Mouse (Mus musculus): Measurements from ENCODE around the gene Mbnl2. TPM values are rescaled to one million over a fixed set of nuclear protein-coding genes. Genes with fewer than 3 reads are reported as not detected.

The Mbnl2 gene
- polyA plus RNA-seq, 1 experiment from 2014 or later: 129 TPM

- H3K9ac ChIP-seq (ENCODE audit: low read length): 0 out of 2 replicates have a peak overlapping the region, but pooled peaks have one; percentile 43
- peaks cover 22% of the 10 kb centered on the region for H3K36me3 ChIP-seq (ENCODE audit: control insufficient read depth, insufficient read depth, low read length)
- H3K27me3 ChIP-seq (ENCODE audit: control insufficient read depth, insufficient read depth, low read length): no peaks in the 10 kb centered on the region
- 22% methylated on average over 6 of the region's 6 CpGs for WGBS
- H3K27ac ChIP-seq (replicated peaks in 1 of 2; ENCODE audit: control insufficient read depth in 1 of 2, insufficient read depth in 1 of 2, low read depth in 2 of 2, low read length in 2 of 2): peak overlapping the region; percentile 57 to 77
- H3K4me1 ChIP-seq (ENCODE audit: control insufficient read depth in 2 of 2, insufficient read depth in 2 of 2, low read length in 2 of 2): peaks cover 51 to 87% of the 10 kb centered on the region in 2 experiments
- no peaks in the 10 kb centered on the region for H3K9me3 ChIP-seq (ENCODE audit: control insufficient read depth, low read length)
- no peak overlapping the region for H3K4me3 ChIP-seq (ENCODE audit: control insufficient read depth in 1 of 2, insufficient read depth in 1 of 2, low read depth in 1 of 2, low read length in 2 of 2)
- peak overlapping the region; percentile 28; the same call in 1 of the 2 replicates for H3K4me2 ChIP-seq (ENCODE audit: low read length)
- ATAC-seq (ENCODE audit: insufficient number of reproducible peaks, insufficient read depth, low FRiP score, low read depth): no peak
Observed at GRCm38 (mm10) chr14:120292617-120293195, 17.2 kb downstream of the Mbnl2 start.

GRCm38 (mm10) chr14:120294480-120294879, 19.0 kb downstream of the Mbnl2 start:
- Histone ChIP-seq H3K4me2 (ENCODE audit: low read length) (no peak overlapping the region), H3K4me1 (ENCODE audit: control insufficient read depth in 2 of 2, insufficient read depth in 2 of 2, low read length in 2 of 2) (peaks cover 44 to 89% of the 10 kb centered on the region in 2 experiments), H3K4me3 (ENCODE audit: control insufficient read depth in 1 of 2, insufficient read depth in 1 of 2, low read depth in 1 of 2, low read length in 2 of 2) (no peak overlapping the region)

DNA sequence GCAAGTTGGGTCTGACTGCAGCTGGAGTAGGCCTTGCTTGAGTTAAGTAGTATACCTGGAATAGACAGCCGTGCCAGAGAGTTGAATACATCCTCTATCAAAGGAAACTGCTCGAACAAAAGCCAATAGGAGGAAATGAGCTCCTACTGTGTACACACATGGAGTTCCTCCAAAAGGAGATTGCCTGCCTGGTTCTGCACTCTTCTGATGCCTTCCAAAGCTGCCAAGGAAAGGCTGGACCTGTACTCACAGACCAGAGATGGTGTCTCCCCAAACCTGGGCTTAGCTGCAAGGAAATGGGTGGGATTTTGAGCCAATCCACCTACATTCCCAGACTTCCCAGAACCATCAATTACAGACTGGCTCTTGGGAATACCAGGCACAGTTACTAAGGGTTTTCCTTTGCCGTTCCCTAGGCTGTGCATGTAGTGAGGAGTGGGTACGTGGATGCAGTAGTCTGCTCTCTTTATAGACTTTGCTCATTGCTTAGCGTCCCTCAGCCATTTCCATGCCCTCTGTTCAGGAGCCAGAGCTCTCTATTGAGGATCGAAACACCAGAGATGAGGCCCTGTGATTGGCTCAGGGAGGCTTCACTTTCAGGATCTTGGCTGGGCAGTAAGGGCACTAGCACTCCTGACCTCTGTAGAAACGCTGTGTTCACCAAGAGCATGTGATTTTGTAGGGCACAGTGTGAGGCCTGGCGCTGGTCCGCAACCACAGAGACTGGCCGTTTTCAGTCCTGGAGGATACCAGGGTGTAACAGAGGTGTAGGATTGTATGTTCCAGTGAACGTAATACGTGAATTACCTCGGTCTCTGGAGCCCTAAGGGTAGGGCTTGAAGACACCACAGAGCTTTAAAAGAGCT, 20.1 kb downstream of the Mbnl2 start:
- Histone ChIP-seq H3K9me3 (ENCODE audit: control insufficient read depth, low read length) (no peaks in the 10 kb centered on the region), H3K4me2 (ENCODE audit: low read length) (peak overlapping the region; percentile 44), H3K9ac (ENCODE audit: low read length) (peak overlapping the region; percentile 50; the same call in 1 of the 2 replicates), H3K27me3 (ENCODE audit: control insufficient read depth, insufficient read depth, low read length) (no peaks in the 10 kb centered on the region), H3K4me1 (ENCODE audit: control insufficient read depth in 2 of 2, insufficient read depth in 2 of 2, low read length in 2 of 2) (peaks cover 41 to 92% of the 10 kb centered on the region in 2 experiments), H3K4me3 (ENCODE audit: control insufficient read depth in 1 of 2, insufficient read depth in 1 of 2, low read depth in 1 of 2, low read length in 2 of 2) (no peak overlapping the region), H3K27ac (replicated peaks in 1 of 2; ENCODE audit: control insufficient read depth in 1 of 2, insufficient read depth in 1 of 2, low read depth in 2 of 2, low read length in 2 of 2) (peak overlapping the region; percentile 85 to 91), H3K36me3 (ENCODE audit: control insufficient read depth, insufficient read depth, low read length) (peaks cover 15% of the 10 kb centered on the region)
- no peak for ATAC-seq (ENCODE audit: insufficient number of reproducible peaks, insufficient read depth, low FRiP score, low read depth)
- 70% methylated on average over 13 of the region's 13 CpGs for WGBS

More at GRCm38 (mm10) chr14:120294480-120294879, 19.0 kb downstream of the Mbnl2 start:
- no peaks in the 10 kb centered on the region for H3K9me3 ChIP-seq (ENCODE audit: control insufficient read depth, low read length)
- no peaks in the 10 kb centered on the region for H3K27me3 ChIP-seq (ENCODE audit: control insufficient read depth, insufficient read depth, low read length)
- 74% methylated on average over 6 of the region's 6 CpGs for WGBS
- no peak for ATAC-seq (ENCODE audit: insufficient number of reproducible peaks, insufficient read depth, low FRiP score, low read depth)
- H3K27ac ChIP-seq (replicated peaks in 1 of 2; ENCODE audit: control insufficient read depth in 1 of 2, insufficient read depth in 1 of 2, low read depth in 2 of 2, low read length in 2 of 2): peak overlapping the region; percentile 18 to 77
- peaks cover 22% of the 10 kb centered on the region for H3K36me3 ChIP-seq (ENCODE audit: control insufficient read depth, insufficient read depth, low read length)
- H3K9ac ChIP-seq (ENCODE audit: low read length): no peak overlapping the region

DNA sequence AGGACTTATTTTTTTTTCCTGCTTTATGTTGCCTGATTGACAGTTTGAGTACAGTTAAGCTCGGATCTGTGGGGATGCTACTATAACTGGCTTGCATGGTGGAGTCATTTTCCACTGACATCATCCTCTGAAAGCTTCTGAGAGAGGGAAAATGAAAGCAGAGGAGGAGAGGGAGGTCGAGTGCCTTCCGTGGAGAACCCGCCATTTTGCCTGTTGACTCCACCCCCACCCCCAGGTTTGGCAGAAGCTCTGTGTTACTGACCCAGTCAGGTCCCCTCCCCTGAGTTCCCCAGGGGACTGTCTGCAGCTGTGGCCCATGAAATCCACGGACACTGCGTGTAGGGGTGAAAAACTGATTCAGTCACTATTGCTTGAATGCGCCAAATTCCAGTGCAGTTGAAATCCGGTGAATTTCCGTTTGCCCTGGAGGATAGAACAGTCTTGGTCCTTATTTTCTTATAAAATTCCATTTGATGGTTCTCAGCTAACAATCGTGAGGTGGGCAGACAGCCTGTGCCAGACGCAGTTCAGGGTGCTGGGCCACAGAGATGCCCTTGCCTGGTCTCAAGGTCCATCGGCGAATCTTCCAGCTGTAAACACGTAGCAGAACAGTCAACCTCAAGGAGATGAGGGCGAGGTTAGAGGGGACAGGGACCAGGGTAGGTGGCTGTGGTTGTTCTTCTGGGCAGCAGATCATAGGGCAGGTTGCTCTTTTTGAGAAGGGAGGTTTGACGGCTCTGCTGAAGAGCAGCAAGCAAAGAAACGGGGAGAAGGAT, 20.9 kb downstream of the Mbnl2 start:
- H3K27ac ChIP-seq (replicated peaks in 1 of 2; ENCODE audit: control insufficient read depth in 1 of 2, insufficient read depth in 1 of 2, low read depth in 2 of 2, low read length in 2 of 2): peak overlapping the region; percentile 85 to 91
- peaks cover 41 to 91% of the 10 kb centered on the region in 2 experiments for H3K4me1 ChIP-seq (ENCODE audit: control insufficient read depth in 2 of 2, insufficient read depth in 2 of 2, low read length in 2 of 2)
- H3K4me3 ChIP-seq (ENCODE audit: control insufficient read depth in 1 of 2, insufficient read depth in 1 of 2, low read depth in 1 of 2, low read length in 2 of 2): peak overlapping the region in 1 of 2 experiments; percentile 3; a peak in 1 of 4 replicates
- no peaks in the 10 kb centered on the region for H3K27me3 ChIP-seq (ENCODE audit: control insufficient read depth, insufficient read depth, low read length)
- peaks cover 7% of the 10 kb centered on the region for H3K36me3 ChIP-seq (ENCODE audit: control insufficient read depth, insufficient read depth, low read length)
- no peak for ATAC-seq (ENCODE audit: insufficient number of reproducible peaks, insufficient read depth, low FRiP score, low read depth)
- H3K9me3 ChIP-seq (ENCODE audit: control insufficient read depth, low read length): no peaks in the 10 kb centered on the region
- peak overlapping the region; percentile 44 for H3K4me2 ChIP-seq (ENCODE audit: low read length)
- WGBS: 44% methylated on average over 17 of the region's 17 CpGs
- peak overlapping the region; percentile 50 for H3K9ac ChIP-seq (ENCODE audit: low read length)

DNA sequence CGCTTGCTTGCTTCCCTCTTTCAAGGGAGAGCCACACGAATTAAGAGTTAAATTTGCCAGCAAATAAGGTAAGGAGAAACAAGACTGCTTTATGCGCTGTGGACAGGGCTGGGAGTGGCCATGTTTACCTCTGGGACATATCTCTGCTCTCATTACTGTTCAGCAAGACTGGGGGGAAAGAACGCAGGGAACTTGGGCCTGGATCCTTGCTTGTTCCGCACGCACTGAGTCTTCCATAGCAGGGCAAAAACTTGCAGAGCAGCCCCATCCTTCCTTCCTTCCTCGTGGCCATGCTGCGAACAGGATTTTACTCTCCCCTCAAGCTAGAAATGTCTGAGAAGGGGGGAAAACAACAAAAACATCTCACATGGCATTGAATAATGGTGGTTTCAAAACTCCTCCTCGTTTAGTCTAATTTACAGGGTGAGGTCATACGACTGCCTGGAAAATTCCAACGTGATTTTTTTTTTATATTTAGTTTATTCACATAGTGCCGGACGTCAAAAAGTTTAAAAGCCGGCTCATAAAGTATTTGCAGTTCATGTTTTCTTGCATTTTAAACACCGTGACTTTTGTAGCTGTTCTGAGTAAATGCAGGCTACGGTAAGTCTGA, 21.8 kb downstream of the Mbnl2 start:
- 0 out of 2 replicates have a peak, but pooled peaks cover 4% of the 10 kb centered on the region for H3K36me3 ChIP-seq (ENCODE audit: control insufficient read depth, insufficient read depth, low read length)
- H3K4me3 ChIP-seq (ENCODE audit: control insufficient read depth in 1 of 2, insufficient read depth in 1 of 2, low read depth in 1 of 2, low read length in 2 of 2): no peak overlapping the region
- H3K4me2 ChIP-seq (ENCODE audit: low read length): peak overlapping the region; percentile 44
- H3K9ac ChIP-seq (ENCODE audit: low read length): peak overlapping the region; percentile 50
- no peak for ATAC-seq (ENCODE audit: insufficient number of reproducible peaks, insufficient read depth, low FRiP score, low read depth)
- H3K27ac ChIP-seq (replicated peaks in 1 of 2; ENCODE audit: control insufficient read depth in 1 of 2, insufficient read depth in 1 of 2, low read depth in 2 of 2, low read length in 2 of 2): peak overlapping the region; percentile 85 to 91
- WGBS: 21% methylated on average over 16 of the region's 16 CpGs
- no peaks in the 10 kb centered on the region for H3K27me3 ChIP-seq (ENCODE audit: control insufficient read depth, insufficient read depth, low read length)
- peaks cover 35 to 83% of the 10 kb centered on the region in 2 experiments for H3K4me1 ChIP-seq (ENCODE audit: control insufficient read depth in 2 of 2, insufficient read depth in 2 of 2, low read length in 2 of 2)
- no peaks in the 10 kb centered on the region for H3K9me3 ChIP-seq (ENCODE audit: control insufficient read depth, low read length)

DNA sequence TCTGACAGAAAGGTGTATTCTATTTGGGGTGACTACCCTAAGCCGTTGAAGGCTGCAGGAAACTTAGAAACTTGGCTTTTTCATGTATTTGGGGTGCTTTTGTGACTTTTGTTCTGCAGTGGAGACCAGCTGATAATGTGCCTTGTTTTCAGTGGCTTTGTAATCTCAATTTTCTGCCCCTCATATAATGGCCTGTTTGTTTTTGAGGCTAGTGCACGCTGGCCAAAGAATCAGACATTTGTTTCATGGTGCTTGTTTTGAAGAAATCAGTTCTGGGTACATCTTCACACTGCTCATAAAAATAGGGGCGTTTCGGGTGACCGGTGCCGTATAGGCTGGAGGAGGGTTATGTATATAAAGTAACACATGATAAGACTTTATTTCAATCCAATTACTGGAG, 22.4 kb downstream of the Mbnl2 start:
- Histone ChIP-seq H3K4me1 (ENCODE audit: control insufficient read depth in 2 of 2, insufficient read depth in 2 of 2, low read length in 2 of 2) (peaks cover 33 to 82% of the 10 kb centered on the region in 2 experiments), H3K27ac (replicated peaks in 1 of 2; ENCODE audit: control insufficient read depth in 1 of 2, insufficient read depth in 1 of 2, low read depth in 2 of 2, low read length in 2 of 2) (peak overlapping the region; percentile 85 to 91), H3K27me3 (ENCODE audit: control insufficient read depth, insufficient read depth, low read length) (no peaks in the 10 kb centered on the region), H3K9ac (ENCODE audit: low read length) (peak overlapping the region; percentile 50), H3K36me3 (ENCODE audit: control insufficient read depth, insufficient read depth, low read length) (0 out of 2 replicates have a peak, but pooled peaks cover 4% of the 10 kb centered on the region), H3K4me3 (ENCODE audit: control insufficient read depth in 1 of 2, insufficient read depth in 1 of 2, low read depth in 1 of 2, low read length in 2 of 2) (no peak overlapping the region), H3K9me3 (ENCODE audit: control insufficient read depth, low read length) (no peaks in the 10 kb centered on the region), H3K4me2 (ENCODE audit: low read length) (peak overlapping the region; percentile 44)
- 50% methylated on average over 6 of the region's 6 CpGs for WGBS
- no peak for ATAC-seq (ENCODE audit: insufficient number of reproducible peaks, insufficient read depth, low FRiP score, low read depth)

GRCm38 (mm10) chr14:120298439-120298838, 23.0 kb downstream of the Mbnl2 start:
- Histone ChIP-seq H3K4me2 (ENCODE audit: low read length) (no peak overlapping the region), H3K9me3 (ENCODE audit: control insufficient read depth, low read length) (no peaks in the 10 kb centered on the region), H3K27ac (replicated peaks in 1 of 2; ENCODE audit: control insufficient read depth in 1 of 2, insufficient read depth in 1 of 2, low read depth in 2 of 2, low read length in 2 of 2) (peak overlapping the region; percentile 55 to 85; a peak in 3 of 4 replicates), H3K4me1 (ENCODE audit: control insufficient read depth in 2 of 2, insufficient read depth in 2 of 2, low read length in 2 of 2) (peaks cover 34 to 82% of the 10 kb centered on the region in 2 experiments), H3K4me3 (ENCODE audit: control insufficient read depth in 1 of 2, insufficient read depth in 1 of 2, low read depth in 1 of 2, low read length in 2 of 2) (no peak overlapping the region), H3K36me3 (ENCODE audit: control insufficient read depth, insufficient read depth, low read length) (0 out of 2 replicates have a peak, but pooled peaks cover 4% of the 10 kb centered on the region), H3K27me3 (ENCODE audit: control insufficient read depth, insufficient read depth, low read length) (no peaks in the 10 kb centered on the region), H3K9ac (ENCODE audit: low read length) (no peak overlapping the region)
- no peak for ATAC-seq (ENCODE audit: insufficient number of reproducible peaks, insufficient read depth, low FRiP score, low read depth)
- WGBS: 53% methylated on average over 5 of the region's 5 CpGs

Measured in heart, embryonic 14.5 days (tissue).